Mouse (Mus musculus) kidney, adult 11 months (tissue): ENCODE results near the gene Glg1.
"Not testable (repeated sequence)": the region's sequence is repeated elsewhere in the genome, so short reads cannot be mapped to it uniquely, and the experiment has no call there.

Experiments used
- DNase-seq: peaks from one replicate; pipeline ENCODE4 v3.0.0; 2022

Gene Glg1

DNA sequence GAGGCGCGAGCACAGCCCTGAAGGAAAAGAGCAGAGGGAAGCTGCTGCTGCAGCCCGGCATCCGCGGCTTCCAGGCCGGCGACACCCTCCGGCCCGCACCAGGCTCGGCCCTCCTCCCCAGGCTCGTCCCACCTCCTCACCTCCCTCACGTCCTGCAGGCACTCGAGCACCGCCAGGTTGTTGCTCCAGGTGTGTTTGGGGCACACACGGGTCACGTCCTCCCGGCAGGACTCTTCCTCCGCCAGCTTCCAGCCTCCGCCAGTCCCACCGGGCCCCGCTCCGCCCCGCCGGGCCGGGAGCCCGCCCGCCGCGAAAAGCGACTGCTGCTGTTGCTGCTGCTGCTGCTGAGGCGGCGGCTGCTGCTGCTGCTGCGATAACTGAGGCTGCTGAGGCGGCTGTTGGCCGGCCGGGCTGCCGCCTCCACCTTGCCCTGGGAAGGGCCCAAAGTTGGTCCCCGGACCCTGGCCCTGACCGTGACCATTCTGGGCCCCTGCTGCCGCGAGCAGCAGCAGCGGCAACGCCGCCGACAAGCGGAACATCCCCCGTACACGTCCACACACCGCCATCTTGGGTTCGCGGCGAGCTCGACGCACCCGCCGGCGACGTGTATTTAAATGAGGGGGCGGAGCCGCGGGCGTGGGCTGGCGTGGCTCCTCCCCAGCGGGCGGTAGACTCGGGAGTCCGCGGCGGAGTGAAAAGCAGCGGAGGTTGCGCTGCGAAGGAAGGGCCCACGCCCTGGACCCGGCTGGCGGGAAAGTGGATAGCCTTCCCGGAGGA lies at the start of gene Glg1:
Gene Glg1 (minus strand): TSS at position 586 of the 777 bp plus-strand sequence.
- peak; percentile 90 for DNase-seq

DNA sequence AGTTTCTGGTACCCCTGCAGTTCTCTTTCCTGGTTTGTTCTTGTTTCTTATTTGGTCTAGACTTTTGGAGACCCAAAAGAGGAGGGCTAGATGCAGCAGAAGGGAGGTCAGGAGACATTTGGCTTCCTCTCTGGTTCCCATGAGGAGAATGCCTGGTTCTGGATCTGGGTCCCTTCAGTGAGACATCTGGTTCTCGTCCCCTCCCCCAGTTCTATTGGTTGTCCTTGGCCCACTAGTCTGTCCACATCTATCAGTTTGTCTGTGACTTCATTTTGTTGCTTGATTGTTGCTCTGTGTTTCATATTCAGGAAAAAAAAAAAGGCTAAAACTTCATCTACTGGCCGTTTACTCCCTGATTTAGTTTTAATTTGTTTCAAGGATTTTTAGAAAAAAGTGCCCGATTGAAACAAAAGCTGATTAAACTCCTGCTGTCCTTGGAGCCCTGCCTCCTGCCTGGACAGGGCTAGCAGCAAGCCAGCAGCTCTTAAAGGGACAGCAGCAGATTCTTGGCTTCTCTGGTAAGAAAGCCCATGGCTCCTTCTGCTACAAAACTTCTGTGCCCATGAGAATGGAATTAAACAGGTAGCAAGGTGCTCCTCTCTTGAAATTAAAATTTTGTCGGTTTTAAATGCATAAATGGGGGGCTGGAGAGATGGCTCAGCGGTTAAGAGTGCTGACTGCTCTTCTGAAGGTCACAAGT lies 46.2 kb upstream of the Glg1 start:
- no peak for DNase-seq

DNA sequence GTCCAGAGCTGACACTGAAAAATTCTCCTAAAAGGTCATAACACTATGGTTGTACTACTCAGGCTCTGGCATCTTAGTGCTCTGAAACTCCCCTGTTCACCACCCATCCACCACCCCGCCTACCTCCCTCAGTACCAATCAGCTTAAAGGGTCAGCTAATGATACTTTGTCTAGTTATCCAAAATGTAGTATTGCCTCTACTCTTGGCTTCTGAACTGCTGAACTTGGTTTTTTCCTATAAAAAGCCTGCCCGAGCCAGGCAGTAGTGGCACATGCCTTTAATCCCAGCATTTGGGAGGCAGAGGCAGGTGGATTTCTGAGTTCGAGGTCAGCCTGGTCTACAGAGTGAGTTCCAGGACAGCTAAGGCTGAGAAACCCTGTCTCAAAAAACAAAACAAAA lies 45.3 kb upstream of the Glg1 start:
- no peak for DNase-seq

DNA sequence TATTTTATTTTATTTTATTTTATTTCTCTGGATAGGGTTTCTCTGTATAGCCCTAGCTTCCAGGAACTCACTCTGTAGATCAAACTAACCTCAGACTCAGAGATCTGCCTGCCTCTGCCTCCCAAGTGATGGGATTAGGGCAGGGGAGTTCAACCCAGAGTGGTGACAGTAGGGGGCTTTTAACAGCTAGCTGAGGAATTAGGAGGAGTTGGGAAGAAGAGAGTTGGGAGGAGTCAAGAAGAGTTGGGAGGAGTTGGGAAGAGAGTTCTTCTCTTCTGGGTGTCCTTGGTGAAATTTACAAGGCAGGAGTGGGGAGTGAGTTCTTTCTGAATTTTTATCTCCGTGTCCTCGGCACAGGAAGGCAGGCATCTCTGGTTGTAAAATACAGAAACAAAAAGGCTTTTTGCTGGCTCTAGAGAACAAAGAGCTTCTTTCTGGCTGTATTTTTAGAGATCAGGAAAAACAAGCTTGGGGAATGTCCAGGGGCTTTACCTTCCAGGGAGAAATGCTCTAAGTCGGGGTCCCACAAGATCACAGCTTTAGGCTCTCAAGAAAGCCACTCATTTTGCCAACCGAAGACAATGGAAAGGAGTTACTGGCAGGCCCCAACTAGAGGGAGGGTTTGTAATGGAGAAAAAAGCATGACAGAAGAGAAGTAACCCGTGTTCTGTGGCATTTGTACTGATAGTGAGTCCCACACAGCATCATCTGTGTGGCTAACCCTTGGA lies 44.2 kb upstream of the Glg1 start:
- not testable (repeated sequence) for DNase-seq

DNA sequence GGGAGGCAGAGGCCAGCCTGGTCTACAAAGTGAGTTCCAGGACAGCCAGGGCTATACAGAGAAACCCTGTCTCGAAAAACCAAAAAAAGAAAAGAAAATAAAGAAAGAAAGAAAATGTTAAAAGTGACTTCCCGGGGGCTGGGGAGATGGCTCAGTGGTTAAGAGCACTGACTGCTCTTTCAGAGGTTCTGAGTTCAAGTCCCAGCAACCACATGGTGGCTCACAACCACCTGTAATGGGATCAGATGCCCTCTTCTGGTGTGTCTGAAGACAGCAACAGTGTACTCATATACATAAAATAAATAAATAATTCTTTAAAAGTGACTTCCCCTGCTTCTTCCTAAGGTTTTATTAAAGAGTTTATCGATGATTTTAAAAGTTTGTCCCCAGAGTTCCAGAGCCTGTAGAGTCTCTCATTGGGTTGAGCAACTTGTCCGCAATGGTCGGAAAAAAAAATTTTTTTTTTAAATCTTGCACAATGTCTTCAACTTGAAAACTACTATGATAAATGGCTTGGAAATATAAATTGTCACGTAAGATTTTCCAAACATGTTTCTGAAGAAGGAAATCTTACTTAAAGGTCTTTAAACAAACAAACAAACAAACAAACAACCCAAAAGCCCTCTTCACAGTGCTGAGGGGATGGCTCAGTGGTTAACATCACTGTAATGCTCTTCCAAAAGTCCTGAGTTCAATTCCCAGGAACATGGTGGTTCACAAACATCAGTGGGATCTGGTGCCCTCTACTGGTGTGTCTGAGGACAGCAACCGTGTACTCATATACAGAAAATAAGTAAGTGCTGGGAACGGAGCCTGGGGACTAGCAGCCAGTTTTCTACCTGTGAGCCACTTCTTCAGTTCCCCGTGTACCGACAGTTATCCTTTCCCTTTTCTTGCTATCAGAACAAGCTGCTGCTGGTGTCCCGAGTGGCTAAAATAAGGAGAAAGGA lies 41.9 kb upstream of the Glg1 start:
- DNase-seq, result peak; percentile 12

DNA sequence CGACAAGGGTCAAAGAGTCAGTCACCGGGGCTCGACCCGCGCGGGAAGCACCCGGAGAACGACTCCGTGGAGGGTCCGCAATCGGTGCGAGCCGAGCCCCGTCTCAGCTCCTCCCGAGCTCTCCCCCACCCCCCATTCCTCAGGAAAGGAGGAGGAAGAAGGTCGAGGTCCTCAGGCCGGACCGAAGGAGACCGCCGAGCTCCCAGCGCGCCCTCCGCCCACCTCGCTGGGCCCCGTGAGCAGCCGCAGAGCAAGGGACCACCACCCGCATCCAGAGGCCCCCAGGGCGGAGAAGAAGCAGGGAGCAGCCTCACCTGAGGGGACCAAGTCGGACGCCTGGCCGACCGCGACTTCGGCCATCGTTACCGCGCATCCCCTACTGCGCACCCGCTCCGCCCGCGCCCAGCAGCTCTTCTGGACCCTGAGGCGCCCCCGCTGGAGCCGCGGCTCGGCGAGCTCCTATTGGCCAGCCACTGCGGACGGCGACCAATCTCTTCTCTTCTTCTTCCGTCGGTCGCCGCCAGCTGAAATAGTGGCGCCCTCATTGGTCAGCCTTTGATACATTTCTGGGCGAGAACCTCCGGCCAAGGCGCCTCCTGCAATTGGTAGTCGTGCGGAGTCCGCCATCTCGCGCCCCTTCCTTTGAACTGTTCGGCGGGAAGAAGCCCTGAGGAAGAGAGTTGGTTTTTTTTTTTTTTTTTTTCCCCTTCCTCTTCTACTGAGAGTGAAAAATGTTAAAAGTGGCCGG lies 41.0 kb upstream of the Glg1 start, which contains the start of gene Rfwd3:
Gene Rfwd3 (minus strand): TSS at position 402 of the 748 bp plus-strand sequence.
- peak; percentile 98 for DNase-seq

DNA sequence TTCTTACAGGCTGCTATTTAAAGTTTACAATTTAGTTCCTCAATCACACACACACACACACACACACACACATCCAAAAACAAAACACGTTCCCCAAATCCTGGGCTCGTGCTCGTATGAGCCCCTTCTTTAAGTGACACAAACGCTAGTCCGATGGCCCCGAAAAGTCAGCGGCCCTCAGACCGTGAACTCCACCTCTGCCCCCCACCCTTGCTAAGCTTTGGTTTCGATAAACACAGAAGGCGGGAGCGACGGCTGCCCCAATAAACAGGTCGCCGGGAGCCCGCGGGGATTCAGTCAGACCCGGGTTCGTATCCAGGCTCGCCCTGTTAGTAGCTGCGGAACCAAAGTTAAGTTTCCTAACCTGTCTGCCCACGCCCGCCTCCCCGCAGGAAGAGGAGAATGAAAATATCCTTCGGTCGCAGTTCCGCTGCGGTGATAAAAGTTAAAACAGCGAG lies 40.4 kb upstream of the Glg1 start:
- DNase-seq, result peak; percentile 35

DNA sequence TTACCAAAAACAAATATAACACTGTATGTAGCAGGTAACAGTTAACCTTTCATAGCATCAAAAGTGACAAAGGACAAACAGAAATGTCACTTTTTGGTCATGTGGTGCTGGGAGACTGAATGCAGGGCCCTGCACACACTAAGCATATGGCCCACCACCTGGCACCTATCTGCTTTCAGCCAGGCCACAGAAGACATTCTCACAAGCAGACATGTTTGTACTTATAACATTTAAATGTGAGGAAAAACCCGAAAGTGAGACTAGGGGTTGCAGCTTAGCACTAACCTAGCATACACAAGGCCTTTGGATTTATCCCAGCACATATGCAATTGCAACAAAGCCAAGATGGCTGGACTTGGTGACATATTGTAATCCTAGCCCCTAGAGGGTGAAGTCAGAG lies 39.0 kb upstream of the Glg1 start:
- DNase-seq, result no peak

DNA sequence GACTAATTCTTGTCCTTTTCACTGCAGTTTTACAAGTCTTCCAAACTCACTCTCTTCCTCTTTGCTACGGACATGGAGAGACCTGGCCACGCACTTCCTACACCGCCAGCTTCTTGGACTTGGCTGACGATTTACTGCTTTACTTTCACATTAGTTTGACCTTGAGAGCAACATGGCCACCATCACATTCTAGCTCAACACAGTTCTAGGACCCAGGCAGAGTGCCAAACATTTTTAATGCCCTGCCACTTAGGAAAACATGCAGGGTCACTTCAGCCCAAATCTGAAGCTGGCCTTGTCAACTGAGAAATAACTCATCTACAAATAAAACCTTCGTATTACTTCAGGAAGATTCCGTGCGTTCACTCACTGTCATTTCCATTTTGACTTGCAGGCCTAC lies 32.7 kb upstream of the Glg1 start:
- peak; percentile 73 for DNase-seq

DNA sequence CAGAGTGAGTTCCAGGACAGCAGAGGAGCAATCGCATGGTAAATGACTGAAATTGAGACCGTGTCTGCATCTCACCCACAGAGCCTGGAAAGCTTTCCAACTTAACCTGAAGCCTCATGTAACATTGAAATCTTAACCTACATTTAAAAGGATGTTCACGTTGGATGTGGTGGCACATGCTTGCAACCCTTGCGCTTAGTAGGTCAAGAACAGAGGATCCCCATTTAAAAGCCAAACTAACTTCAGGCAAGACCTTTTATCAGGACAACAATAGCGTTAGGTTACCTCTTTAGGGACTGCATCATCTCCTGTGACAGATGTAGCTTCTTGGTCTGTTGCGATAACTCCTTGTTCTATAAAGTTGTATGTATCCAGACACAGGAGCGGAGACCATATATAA lies 31.6 kb upstream of the Glg1 start:
- DNase-seq, result no peak

DNA sequence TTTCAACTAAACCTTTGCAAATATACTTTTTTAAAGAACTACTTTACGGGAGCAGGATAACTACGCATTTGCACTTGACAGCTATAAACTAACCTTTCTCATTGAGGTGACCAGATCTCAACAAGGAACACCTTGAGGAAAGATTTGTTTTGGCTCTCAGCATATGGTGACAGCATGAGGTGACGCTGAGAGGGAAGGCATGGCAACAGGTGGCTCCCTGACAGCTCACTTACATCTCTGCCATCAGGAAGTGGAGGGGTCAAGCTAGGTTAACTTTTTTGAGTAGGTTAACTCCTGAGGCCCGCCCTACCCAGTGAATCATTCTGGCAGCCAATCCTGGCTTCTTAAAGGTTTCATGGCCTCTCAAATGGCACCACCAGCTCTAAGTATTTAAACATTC lies 26.6 kb upstream of the Glg1 start:
- DNase-seq, result no peak

DNA sequence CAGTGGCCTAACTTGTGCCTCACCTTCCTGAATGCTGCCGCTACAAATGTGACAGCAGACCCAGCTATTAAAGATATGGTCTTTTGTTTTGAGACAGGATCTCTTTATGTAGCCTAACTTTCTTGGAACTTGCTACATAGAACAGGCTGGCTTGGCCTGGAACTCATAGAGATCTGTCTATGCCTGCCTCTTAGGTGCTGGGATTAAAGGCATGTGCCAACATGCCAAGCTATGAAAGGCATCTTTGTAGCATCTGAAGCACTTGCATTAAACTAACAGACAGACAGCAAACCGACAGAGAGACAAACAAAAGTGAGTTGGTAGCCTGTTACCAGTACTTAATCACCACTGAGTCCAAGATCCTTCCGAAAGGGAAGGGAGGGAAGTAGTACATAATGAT lies 23.1 kb upstream of the Glg1 start:
- no peak for DNase-seq

DNA sequence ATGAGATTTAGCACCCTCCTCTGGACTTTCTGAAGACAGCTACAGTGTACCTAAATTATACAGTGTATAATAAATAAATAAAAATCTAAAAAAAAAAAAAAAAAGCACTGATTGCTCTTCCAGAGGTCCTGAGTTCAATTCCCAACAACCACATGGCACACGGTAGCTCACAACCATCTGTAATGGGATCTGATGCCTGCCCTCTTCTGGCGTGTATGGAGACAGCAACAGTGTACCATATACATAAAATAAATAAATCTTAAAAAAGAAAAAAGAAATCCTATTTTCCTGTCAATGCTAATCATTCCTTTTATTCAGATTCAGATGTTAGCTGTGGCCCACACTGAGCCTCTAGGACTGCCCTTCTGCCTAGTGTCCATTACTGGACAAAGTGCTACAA lies 9.3 kb upstream of the Glg1 start:
- DNase-seq, result no peak

DNA sequence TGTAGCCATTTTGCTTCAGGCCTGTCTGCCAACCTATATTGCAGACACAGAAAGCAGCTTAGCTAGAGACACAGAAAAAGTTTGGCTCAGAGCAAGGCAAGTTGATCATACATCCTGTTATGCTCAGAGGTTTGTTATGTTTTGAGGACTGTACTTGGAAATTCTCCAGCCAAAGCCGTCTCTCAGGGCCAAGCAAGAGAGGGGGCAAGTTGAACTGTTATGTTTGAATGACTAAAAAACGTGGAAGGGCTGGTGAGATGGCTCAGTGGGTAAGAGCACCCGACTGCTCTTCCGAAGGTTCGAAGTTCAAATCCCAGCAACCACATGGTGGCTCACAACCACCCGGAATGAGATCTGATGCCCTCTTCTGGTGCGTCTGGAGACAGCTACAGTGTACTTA lies 7.1 kb upstream of the Glg1 start:
- DNase-seq, result not testable (repeated sequence)

DNA sequence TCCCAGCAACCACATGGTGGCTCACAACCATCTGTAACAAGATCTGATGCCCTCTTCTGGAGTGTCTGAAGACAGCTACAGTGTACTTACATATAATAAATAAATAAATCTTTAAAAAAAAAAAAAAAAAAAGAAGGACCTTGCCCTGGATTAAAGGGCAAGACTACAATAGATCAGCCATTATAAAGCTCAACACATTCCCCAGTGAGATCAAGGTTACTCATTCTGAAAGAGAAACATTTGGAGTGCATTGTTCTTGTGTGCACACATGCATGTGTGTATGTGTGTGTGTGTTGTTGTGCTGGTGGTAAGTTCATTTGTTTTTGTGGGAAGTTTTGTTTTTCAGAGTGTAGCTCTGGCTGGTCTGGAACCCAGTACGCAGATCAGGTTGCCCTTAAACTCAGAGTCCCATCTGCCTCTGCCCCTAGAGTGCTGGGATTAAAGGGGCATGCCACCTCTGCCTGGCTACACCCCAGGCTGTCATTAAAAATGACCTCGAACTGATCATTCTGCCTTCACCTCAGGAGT lies 5.7 kb upstream of the Glg1 start:
- peak; percentile 33 for DNase-seq

DNA sequence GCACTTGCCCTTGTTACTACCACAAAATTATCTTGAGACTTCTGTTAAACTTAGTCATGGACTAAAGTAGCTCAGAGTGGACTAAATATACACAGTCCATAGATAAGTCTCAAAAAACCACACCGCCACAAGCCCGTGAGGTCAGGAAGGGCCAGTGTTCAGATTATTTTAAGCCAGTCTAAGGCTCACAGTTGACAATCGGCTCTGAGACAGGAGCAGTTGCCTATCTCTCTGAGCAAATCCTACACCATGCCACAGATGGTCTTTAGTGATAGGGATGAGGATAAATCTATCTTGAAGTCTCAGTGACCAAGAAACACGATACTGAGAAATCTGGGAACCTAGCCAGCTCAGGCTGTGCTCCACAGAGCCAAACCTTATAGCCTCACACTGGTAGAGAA lies 3.0 kb upstream of the Glg1 start:
- DNase-seq, result no peak

DNA sequence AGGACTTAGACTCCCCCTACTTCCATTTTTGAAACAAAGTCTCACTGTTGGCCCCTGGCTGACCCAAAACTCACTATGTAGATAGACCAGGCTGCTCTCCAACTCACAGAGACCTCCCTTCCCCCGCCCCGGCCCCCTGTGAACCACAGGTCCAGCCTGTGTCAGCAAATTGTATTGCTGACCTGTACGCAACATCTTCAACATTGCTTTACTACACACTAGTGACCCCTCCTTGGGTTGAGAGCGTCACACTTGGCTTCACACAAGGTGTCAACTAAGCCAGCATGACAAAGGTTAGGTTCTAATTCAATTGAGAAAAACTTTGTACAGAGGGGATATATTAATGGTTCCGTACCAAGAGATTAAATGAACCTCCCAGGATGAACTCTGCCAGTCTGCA lies 1.2 kb upstream of the Glg1 start:
- DNase-seq, result peak; percentile 42

DNA sequence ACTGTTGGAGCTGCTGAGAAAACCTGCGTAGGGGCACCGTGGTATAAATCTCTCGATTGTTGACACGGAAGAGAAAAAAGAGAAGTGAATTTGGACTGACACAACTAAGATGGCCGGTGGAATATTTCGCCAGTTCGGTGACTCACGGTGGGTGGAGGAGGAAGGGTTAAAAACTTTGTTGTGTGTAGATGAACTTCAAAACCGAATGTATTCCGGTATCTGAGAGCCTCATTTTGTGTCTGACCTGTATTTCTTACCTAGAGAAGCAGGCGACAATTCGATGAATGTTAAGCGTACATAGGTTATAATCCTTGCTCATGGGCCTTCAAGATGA lies 359 bp upstream of the Glg1 start:
- no peak for DNase-seq

DNA sequence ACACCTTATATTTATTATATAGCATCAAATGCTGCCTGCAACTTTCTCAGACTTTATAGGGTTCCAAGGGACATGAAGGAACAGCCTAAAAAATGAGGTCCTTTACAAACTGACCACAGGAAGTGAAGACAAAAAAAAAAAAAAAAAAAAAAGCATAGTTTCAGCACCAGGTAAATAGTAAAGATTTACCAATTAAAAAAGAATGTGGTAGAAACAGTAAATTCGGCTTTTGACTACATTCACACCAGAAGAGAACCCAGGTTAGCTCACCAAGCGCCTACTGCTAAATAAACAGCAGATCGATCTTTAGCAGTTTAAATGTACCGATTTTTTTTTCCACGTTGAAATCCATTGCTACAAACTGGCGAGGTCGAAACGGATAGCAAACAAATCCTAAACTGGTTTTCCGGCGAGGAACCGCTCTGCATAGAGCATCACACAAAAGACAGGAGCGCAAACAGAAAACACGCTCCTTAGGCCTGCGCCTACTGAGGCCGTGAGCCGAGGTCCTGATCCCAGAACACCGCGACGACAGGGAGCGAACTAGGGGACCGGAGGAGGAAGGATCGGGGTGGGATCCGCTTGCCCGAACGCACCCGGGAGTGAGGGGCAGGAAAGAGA lies 896 bp downstream of the Glg1 start:
- no peak for DNase-seq

DNA sequence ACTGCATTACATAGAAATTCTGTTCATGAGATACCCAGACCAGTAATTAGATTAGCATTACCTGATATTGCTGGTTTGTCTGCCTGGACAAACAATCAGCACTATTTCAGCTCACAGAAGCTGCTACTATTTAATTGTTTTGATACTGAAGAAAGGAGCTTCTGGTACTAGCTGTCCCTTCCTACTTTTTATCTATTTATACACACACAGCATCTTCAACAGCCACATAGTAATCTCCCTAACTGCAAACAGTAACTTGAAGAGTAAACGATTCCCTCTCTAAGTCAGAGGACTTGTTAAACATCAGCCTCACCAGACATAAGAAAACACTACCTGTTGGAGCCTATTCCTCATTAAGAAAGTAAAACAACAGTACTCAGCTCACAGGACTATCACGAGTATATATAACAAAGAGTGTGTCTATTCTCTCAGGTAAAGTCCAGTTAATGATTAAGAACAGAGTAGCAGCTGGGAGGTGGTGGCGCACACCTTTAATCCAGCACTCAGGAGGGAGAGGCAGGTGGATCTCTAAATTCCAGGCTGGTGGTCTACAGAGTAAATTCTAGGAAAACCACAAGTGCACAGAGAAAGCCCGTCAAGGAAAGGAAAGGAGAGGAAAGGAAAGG lies 6.4 kb downstream of the Glg1 start:
- no peak for DNase-seq

DNA sequence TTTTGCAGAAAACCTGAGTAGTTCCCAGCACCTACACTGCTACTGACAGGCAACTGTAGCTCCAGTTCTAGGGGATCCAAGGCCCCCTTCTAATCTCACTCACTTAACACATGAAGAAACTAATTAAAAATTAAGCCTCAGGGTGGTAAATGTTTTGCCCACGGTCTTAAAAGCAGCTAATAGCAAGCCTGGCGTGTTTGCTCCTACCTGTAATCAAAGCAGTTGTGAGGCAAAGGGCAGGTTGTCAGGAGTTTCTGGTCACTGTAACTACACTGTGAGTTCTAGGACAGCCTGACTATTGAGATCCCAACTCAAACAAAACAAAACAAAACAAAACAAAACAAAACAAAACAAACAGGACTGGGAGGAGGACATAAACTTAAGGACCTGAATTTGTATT lies 8.9 kb downstream of the Glg1 start:
- no peak for DNase-seq
